Mouse (Mus musculus): Measurements from ENCODE around the gene Sap25.

DNA sequence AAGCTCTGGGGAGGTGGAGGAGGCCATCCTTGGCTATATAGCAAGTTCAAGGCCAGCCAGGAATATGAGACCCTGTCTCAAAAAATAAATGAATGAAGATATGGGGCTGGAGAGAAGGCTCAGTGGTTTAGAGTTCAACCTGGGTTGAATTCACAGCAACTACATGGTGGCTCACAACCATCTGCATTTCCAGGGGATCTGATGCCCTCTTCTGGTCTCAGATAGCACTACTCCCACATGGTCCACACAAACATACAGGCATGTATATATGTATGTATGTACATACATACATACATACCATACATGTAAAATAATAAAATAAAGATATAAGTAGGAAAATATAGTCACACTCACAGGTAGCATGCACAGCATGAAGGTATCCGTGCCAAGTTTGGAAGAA, 29.1 kb downstream of the Sap25 start:
- TF ChIP-seq CTCF (IDR thresholded peaks at IDR 0.05; ENCODE audit: control insufficient read depth, insufficient read depth, insufficient replicate concordance, low read depth, low read length) (no peak), POLR2A (IDR thresholded peaks at IDR 0.05; ENCODE audit: control insufficient read depth, low read depth, low read length) (no peak)

Measured in testis, adult 2 months (tissue).